Mouse (Mus musculus) adrenal gland, adult 2 months (tissue): ENCODE results near the gene Prkar2a. TPM values are rescaled to one million over a fixed set of nuclear protein-coding genes. Genes with fewer than 3 reads are reported as not detected.
A peak's percentile ranks its signal among the peaks of the same experiment; 100 is the strongest.

Experiments used
- DNase-seq: peaks from one replicate; pipeline ENCODE4 v3.0.0; 2021
- microRNA-seq, 2 experiments: library from miRNA; unstranded; fragments of <30 nt; microRNA quantifications; one replicate each; pipeline ENCODE4 v1.2.0; 2021
- polyA plus RNA-seq: library from polyadenylated mRNA; depleted of rRNA; stranded (reverse); fragments of >200 nt; gene quantifications from 2 replicates; pipeline ENCODE4 v1.2.3, GENCODE M21; 2012; rRNA removed
- total RNA-seq, 2 experiments: library from RNA; stranded (reverse); gene quantifications; 2 replicates each; pipeline ENCODE4 v1.2.3; 2021

Prkar2a gene
- total and polyA plus RNA-seq, 3 experiments: 14.6 to 43.7 (median 28.1) TPM

- DNase-seq: peak; percentile 76
Observed at GRCm38 (mm10) chr9:108795762-108796161, 106.6 kb downstream of the Prkar2a start.

- DNase-seq: peak; percentile 61
Observed at GRCm38 (mm10) chr9:108796351-108796981, 107.4 kb downstream of the Prkar2a start.

GRCm38 (mm10) chr9:108797477-108797876 lies 108.4 kb downstream of the Prkar2a start:
- no peak for DNase-seq

GRCm38 (mm10) chr9:108798508-108799075 lies 109.5 kb downstream of the Prkar2a start:
- no peak for DNase-seq

GRCm38 (mm10) chr9:108799564-108799963 lies 110.5 kb downstream of the Prkar2a start:
- no peak for DNase-seq

Small RNAs within 50 kb of the gene (microRNA-seq; reads per million reads assigned to microRNA genes)
- 0 reads per million in 2 experiments for gene Gm26298

Other genes with a start within 250 kb of the Prkar2a start
- gene Ccdc71, start 228.8 kb upstream of the Prkar2a start, total RNA-seq: 10 to 100 TPM; 27.8 to 46.5 TPM
- 23.0 and 28.1 TPM in 2 replicates for gene Ccdc71, start 228.8 kb upstream of the Prkar2a start, polyA plus RNA-seq
- 10 to 100 TPM; 19.4 to 24.5 TPM for gene Klhdc8b, start 227.7 kb upstream of the Prkar2a start, total RNA-seq
- 73.1 and 81.9 TPM in 2 replicates for gene Klhdc8b, start 227.7 kb upstream of the Prkar2a start, polyA plus RNA-seq
- 100 to 1,000 TPM in 1 of 2 experiments, 10 to 100 TPM in 1; 94.0 to 107 TPM for gene Lamb2, start 209.6 kb upstream of the Prkar2a start, total RNA-seq
- 136 and 150 TPM in 2 replicates for gene Lamb2, start 209.6 kb upstream of the Prkar2a start, polyA plus RNA-seq
- gene Usp19, start 198.7 kb upstream of the Prkar2a start, total RNA-seq: 100 to 1,000 TPM; 172 to 248 TPM
- 221 and 261 TPM in 2 replicates for gene Usp19, start 198.7 kb upstream of the Prkar2a start, polyA plus RNA-seq
- 100 to 1,000 TPM; 186 to 192 TPM for gene Qars, start 181.6 kb upstream of the Prkar2a start, total RNA-seq
- 173 and 186 TPM in 2 replicates for gene Qars, start 181.6 kb upstream of the Prkar2a start, polyA plus RNA-seq
- gene Qrich1, start 172.5 kb upstream of the Prkar2a start, total RNA-seq: 100 to 1,000 TPM; 105 to 126 TPM
- 119 and 129 TPM in 2 replicates for gene Qrich1, start 172.5 kb upstream of the Prkar2a start, polyA plus RNA-seq
- gene Impdh2, start 129.0 kb upstream of the Prkar2a start, total RNA-seq: 100 to 1,000 TPM in 1 of 2 experiments, 10 to 100 TPM in 1; 75.6 to 123 TPM
- 93.8 and 121 TPM in 2 replicates for gene Impdh2, start 129.0 kb upstream of the Prkar2a start, polyA plus RNA-seq
- gene Ndufaf3, start 121.9 kb upstream of the Prkar2a start, total RNA-seq: 10 to 100 TPM; 60.7 to 68.7 TPM
- 76.7 and 98.4 TPM in 2 replicates for gene Ndufaf3, start 121.9 kb upstream of the Prkar2a start, polyA plus RNA-seq
- 10 to 100 TPM; 67.2 to 70.7 TPM for gene Dalrd3, start 119.4 kb upstream of the Prkar2a start, total RNA-seq
- 325 and 372 TPM in 2 replicates for gene Dalrd3, start 119.4 kb upstream of the Prkar2a start, polyA plus RNA-seq
- 100 to 1,000 TPM in 1 of 2 experiments, 10 to 100 TPM in 1; 91.5 to 126 TPM for gene Wdr6, start 110.6 kb upstream of the Prkar2a start, total RNA-seq
- 132 and 151 TPM in 2 replicates for gene Wdr6, start 110.6 kb upstream of the Prkar2a start, polyA plus RNA-seq
- gene P4htm, start 91.6 kb upstream of the Prkar2a start, total RNA-seq: 1 to 10 TPM; 7.1 to 8.3 TPM
- 14.7 and 17.2 TPM in 2 replicates for gene P4htm, start 91.6 kb upstream of the Prkar2a start, polyA plus RNA-seq
- 10 to 100 TPM; 52.0 to 74.6 TPM for gene Arih2, start 39.9 kb upstream of the Prkar2a start, total RNA-seq
- 19.7 and 23.9 TPM in 2 replicates for gene Arih2, start 39.9 kb upstream of the Prkar2a start, polyA plus RNA-seq
- gene Slc25a20, start 27.2 kb upstream of the Prkar2a start, total RNA-seq: 100 to 1,000 TPM; 123 to 170 TPM
- gene Slc25a20, start 27.2 kb upstream of the Prkar2a start, polyA plus RNA-seq: 38.0 and 46.7 TPM in 2 replicates
- 10 to 100 TPM; 82.9 to 85.9 TPM for gene Ip6k2, start 94.5 kb downstream of the Prkar2a start, total RNA-seq
- 73.4 and 92.1 TPM in 2 replicates for gene Ip6k2, start 94.5 kb downstream of the Prkar2a start, polyA plus RNA-seq
- 10 to 100 TPM; 11.1 to 12.0 TPM for gene Nckipsd, start 119.1 kb downstream of the Prkar2a start, total RNA-seq
- 43.1 and 54.5 TPM in 2 replicates for gene Nckipsd, start 119.1 kb downstream of the Prkar2a start, polyA plus RNA-seq
- 1 to 10 TPM; 2.2 to 2.3 TPM for gene Celsr3, start 137.0 kb downstream of the Prkar2a start, total RNA-seq
- gene Celsr3, start 137.0 kb downstream of the Prkar2a start, polyA plus RNA-seq: 4.9 and 7.2 TPM in 2 replicates
- 10 to 100 TPM; 10.1 to 11.7 TPM for gene Slc26a6, start 164.0 kb downstream of the Prkar2a start, total RNA-seq
- gene Slc26a6, start 164.0 kb downstream of the Prkar2a start, polyA plus RNA-seq: 10.1 and 11.2 TPM in 2 replicates
- gene Tmem89, start 225.3 kb downstream of the Prkar2a start, total RNA-seq: under 1 TPM in 1 of 2 experiments, not detected in 1; 0.61 TPM
- 0.15 TPM in 1 of 2 replicates, not detected in the other for gene Tmem89, start 225.3 kb downstream of the Prkar2a start, polyA plus RNA-seq
- gene Uqcrc1, start 247.3 kb downstream of the Prkar2a start, total RNA-seq: 100 to 1,000 TPM; 546 to 765 TPM
- gene Uqcrc1, start 247.3 kb downstream of the Prkar2a start, polyA plus RNA-seq: 797 and 881 TPM in 2 replicates